Mouse (Mus musculus): Measurements from ENCODE around the gene Fkbp6. TPM values are rescaled to one million over a fixed set of nuclear protein-coding genes. Genes with fewer than 3 reads are reported as not detected.

Gene Fkbp6
- total RNA-seq, 2 experiments from 2014 or later, result 0.32 to 0.36 TPM

- no peak for DNase-seq (ENCODE audit: low spot score in 2 of 2)
These were observed 3.2 kb upstream of the Fkbp6 start, which contains the start of gene Trim50 for GRCm38 (mm10) chr5:135352995-135353394. Gene Trim50 (plus strand): TSS chr5:135353295.

- no peak for DNase-seq (ENCODE audit: low spot score in 2 of 2)
These were observed 1.8 kb upstream of the Fkbp6 start for GRCm38 (mm10) chr5:135351606-135352005.

GRCm38 (mm10) chr5:135347511-135348011, 2.3 kb downstream of the Fkbp6 start:
- no peak for DNase-seq (ENCODE audit: low spot score in 2 of 2)

- DNase-seq (ENCODE audit: low spot score in 2 of 2), result no peak
These were observed 3.4 kb downstream of the Fkbp6 start for GRCm38 (mm10) chr5:135346430-135346829.

- no peak for DNase-seq (ENCODE audit: low spot score in 2 of 2)
These were observed 3.9 kb downstream of the Fkbp6 start for GRCm38 (mm10) chr5:135345989-135346388.

- DNase-seq (ENCODE audit: low spot score in 2 of 2), result no peak
These were observed 12.3 kb downstream of the Fkbp6 start for GRCm38 (mm10) chr5:135337575-135337974.

GRCm38 (mm10) chr5:135331161-135331560, 18.7 kb downstream of the Fkbp6 start:
- DNase-seq (ENCODE audit: low spot score in 2 of 2), result no peak

GRCm38 (mm10) chr5:135330201-135330600, 19.6 kb downstream of the Fkbp6 start:
- DNase-seq (ENCODE audit: low spot score in 2 of 2), result no peak

GRCm38 (mm10) chr5:135329471-135329870, 20.4 kb downstream of the Fkbp6 start:
- DNase-seq (ENCODE audit: low spot score in 2 of 2), result no peak

GRCm38 (mm10) chr5:135326121-135326659, 23.7 kb downstream of the Fkbp6 start:
- DNase-seq (ENCODE audit: low spot score in 2 of 2), result no peak

- no peak for DNase-seq (ENCODE audit: low spot score in 2 of 2)
These were observed 27.6 kb downstream of the Fkbp6 start for GRCm38 (mm10) chr5:135322197-135322596.

- no peak for DNase-seq (ENCODE audit: low spot score in 2 of 2)
These were observed 30.0 kb downstream of the Fkbp6 start for GRCm38 (mm10) chr5:135319856-135320255.

GRCm38 (mm10) chr5:135316177-135316576, 33.7 kb downstream of the Fkbp6 start:
- no peak for DNase-seq (ENCODE audit: low spot score in 2 of 2)

GRCm38 (mm10) chr5:135306321-135306965, 43.4 kb downstream of the Fkbp6 start:
- no peak for DNase-seq (ENCODE audit: low spot score in 2 of 2)

- DNase-seq (ENCODE audit: low spot score in 2 of 2), result no peak
These were observed 47.4 kb downstream of the Fkbp6 start for GRCm38 (mm10) chr5:135302454-135302853.

GRCm38 (mm10) chr5:135301916-135302315, 47.9 kb downstream of the Fkbp6 start:
- no peak for DNase-seq (ENCODE audit: low spot score in 2 of 2)

GRCm38 (mm10) chr5:135292001-135292400, 57.8 kb downstream of the Fkbp6 start:
- DNase-seq (ENCODE audit: low spot score in 2 of 2), result no peak

- DNase-seq (ENCODE audit: low spot score in 2 of 2), result no peak
These were observed 58.7 kb downstream of the Fkbp6 start for GRCm38 (mm10) chr5:135291193-135291592.

GRCm38 (mm10) chr5:135290703-135291102, 59.1 kb downstream of the Fkbp6 start:
- no peak for DNase-seq (ENCODE audit: low spot score in 2 of 2)

GRCm38 (mm10) chr5:135286926-135287325, 62.9 kb downstream of the Fkbp6 start:
- no peak for DNase-seq (ENCODE audit: low spot score in 2 of 2)

GRCm38 (mm10) chr5:135286185-135286584, 63.7 kb downstream of the Fkbp6 start:
- DNase-seq (ENCODE audit: low spot score in 2 of 2), result peak; percentile 72 to 81

GRCm38 (mm10) chr5:135285211-135285610, 64.6 kb downstream of the Fkbp6 start:
- DNase-seq (ENCODE audit: low spot score in 2 of 2), result no peak

- no peak for DNase-seq (ENCODE audit: low spot score in 2 of 2)
These were observed 69.6 kb downstream of the Fkbp6 start for GRCm38 (mm10) chr5:135280226-135280625.

All from gastrocnemius, postnatal 4 days (tissue).